Mouse (Mus musculus) cerebellum, postnatal 14 days (tissue): ENCODE results near the gene Tas2r135.

Experiments used
- DNase-seq, 2 experiments: peaks; one replicate each; pipeline ENCODE4 v3.0.0; 2021; ENCODE audit warnings: mixed read lengths in 2 of 2

Gene Tas2r135

DNA sequence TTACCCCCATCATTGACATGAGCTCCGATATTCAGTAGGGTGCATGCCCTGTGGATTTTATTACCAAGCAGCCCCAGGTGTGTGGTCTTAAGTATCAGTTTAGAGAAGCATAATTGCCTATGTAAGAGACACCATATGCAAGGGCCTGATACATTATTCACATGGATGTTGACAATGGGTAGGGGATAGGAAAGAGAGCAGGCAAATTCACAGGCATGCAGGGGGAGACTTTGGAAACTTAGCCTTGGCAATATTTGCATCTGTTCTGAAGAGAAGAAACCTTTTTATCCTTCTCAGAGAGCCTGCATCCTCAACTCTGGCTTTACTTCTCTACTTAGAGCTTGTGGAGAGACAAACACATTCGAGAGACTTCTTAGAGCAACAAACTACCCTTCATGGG is at the start of gene Tas2r135:
Gene Tas2r135, plus strand, starts transcription at position 301 of the 400 bp plus-strand sequence.
- no peak for DNase-seq

GRCm38 (mm10) chr6:42355794-42356600 is 49.2 kb upstream of the Tas2r135 start:
- peak in 1 of 2 experiments; percentile 2 for DNase-seq

DNA sequence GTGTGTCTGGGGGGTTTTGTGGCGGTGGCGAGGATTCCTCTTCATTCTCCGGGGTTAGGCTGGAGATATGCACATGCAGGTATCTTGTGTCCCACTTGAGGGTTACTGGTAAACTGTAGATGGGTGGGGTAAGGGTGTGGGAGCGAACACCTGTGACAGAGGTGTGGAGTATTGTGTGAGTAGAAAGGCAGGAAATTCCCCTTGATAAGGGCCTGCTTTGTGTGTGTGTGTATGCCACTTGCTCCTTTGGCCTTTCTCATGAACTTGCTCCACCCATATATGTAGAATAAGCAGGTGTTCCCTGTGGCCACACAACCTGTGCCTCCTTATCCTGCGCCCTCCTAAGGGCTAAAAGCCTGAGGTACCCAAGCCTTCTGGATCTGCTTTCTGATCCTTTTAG is 48.3 kb upstream of the Tas2r135 start:
- no peak for DNase-seq

GRCm38 (mm10) chr6:42357901-42358300 is 47.3 kb upstream of the Tas2r135 start:
- no peak for DNase-seq

GRCm38 (mm10) chr6:42358901-42359300 is 46.3 kb upstream of the Tas2r135 start:
- DNase-seq: no peak

DNA sequence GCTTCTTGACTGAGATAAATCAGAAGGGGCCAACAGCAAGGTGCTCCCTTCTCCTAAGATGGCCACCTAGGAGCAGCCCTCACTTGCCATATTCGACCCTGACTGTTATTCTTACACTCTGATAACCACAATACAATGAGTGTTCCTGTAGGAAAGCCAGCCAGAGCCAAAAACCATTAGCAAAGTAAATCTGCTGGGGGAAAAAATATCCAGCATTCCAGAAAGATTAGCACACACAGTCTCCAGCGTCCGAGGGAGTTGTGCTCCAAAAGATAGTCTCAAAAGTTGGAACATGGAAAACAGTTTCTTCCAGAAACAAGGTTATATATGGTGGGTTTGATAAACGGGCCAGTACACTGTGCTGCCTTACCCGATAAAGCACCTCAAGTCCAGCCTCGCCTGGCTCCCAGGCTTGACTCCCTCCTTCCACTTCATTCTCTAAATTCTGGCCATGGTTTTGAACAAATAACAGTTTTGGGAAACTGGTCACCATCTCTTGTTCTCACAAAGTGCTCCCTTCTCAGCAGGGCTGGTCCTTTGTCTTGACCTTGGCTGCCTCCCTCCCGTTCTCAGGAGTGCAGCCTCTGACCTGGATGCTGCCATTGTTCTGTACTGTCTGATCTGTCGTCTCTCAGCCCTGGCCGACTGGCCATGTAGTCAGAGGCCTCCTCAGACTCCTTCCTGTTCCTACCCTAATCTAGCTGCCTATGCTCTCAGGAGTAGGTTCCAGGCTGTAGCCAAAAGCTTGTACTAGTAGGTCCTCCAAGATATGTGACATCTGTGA is 45.7 kb upstream of the Tas2r135 start:
- peak in 1 of 2 experiments; percentile 1 for DNase-seq

GRCm38 (mm10) chr6:42360231-42360840 is 44.9 kb upstream of the Tas2r135 start:
- peak in 1 of 2 experiments; percentile 2 for DNase-seq

- no peak for DNase-seq
Observed at GRCm38 (mm10) chr6:42361041-42361895, 44.0 kb upstream of the Tas2r135 start.

- no peak for DNase-seq
Observed at GRCm38 (mm10) chr6:42362074-42362473, 43.2 kb upstream of the Tas2r135 start.

DNA sequence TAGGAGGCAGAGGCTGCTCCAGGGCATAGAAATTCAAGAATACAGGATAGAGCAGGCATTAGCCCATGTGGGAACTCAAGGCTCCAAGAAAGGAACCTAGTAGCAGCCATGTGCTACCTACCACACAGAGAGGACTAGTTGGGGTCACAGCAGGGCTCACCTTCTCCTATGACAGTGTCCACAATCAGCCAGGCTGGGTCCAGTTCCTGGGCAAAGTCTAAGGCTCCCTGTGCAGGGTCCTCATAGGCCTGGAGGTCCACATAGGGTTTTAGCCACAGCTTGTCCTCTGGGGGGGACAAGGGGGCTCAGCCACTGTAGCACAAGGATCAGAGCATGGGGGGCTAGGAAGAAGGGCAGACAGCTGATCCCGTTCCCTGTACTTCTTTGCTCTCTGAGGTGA is 42.7 kb upstream of the Tas2r135 start:
- DNase-seq: no peak

GRCm38 (mm10) chr6:42362974-42363373 is 42.3 kb upstream of the Tas2r135 start:
- no peak for DNase-seq

- DNase-seq: no peak
Observed at GRCm38 (mm10) chr6:42364066-42364465, 41.2 kb upstream of the Tas2r135 start.

DNA sequence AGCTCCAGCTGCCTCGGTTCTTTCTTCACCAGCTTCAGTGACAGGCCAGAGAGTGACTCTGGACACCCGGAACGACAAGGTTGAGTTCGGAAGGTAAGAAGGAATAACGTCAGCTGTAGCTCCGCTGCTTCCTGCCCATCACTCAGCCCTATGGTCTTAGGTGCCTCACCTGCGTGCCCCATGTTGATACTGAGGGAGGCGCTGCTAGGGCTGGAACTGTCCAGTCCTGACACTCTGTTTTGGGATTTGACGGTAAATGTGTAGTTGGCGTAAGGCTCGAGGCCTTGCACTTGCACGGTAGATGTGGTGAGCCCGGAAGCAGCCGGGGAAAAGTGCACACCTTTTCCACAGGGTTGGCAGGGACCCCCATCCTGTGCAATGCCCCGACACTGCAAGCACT is 40.6 kb upstream of the Tas2r135 start:
- no peak for DNase-seq

DNA sequence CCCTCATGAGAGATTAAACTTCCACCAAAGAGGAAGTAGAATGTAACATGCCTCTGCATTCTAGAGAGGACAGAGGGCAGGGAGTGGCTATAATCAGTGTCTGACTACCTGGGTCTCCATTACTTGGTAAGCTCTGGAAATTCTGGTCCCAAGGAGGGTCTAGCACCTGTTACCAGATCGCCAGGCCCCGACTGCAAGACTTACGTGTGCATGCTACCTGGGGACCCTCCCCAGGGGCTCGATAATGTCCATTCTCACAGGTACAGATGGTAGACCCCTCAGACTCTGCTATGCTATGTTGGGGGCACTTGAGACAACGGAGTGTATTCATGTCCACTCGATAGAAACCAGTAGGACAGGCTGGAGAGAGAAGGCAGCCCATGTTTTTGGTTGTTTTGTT is 40.0 kb upstream of the Tas2r135 start:
- no peak for DNase-seq

DNA sequence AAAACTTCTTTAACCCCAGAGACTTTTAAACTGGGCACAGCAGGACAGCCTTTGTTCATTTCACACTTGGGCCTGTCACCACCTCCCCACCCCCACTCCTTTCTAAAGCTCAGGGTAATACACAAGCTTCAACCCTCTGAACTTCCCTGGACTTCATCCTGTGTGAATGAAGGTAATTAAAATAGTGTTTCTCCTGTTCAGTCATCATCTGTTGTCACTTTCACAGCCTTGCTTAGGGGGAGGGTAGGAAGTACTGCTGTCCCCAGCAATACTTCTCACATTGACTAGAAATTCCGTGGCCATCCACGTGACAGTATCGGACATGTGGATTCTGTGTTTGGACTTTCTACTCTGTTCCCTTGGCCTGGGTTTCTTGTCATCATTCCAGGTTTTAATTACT is 35.4 kb upstream of the Tas2r135 start:
- no peak for DNase-seq

DNA sequence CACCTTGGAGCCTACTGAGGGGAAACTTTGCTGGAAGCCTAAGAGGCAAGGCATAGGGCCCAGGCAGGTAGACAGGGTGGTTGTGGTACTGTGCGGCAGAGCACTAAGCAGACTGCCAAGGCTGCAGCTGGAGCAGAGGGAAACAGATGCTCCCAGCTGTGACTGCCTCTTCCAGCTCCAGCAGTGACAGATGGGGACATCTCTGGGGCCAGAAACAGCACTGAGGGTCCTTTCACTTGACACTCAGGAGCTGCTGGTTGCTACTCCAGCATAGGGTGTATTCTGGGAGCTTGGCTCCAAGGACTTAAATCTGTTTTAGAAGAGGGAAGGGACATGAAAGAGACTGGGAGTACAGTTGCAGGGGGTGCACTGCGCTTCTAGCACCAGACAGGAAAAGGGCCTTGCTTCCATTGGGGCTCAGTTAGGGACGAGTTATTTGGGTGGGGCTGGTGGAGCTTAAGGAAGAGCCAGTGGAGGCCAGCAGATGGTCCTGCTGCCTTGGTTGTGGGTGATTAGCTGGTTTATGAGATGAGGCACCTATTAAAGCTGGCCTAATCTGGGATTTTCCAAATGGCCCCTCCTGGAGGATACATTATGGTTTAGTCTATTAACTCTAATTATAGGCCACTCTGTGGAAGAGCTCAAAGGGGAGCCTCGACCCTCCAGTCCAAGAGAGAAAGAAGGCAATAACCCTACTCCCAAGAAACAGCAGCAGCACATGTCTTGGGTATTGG is 34.4 kb upstream of the Tas2r135 start:
- DNase-seq: no peak

GRCm38 (mm10) chr6:42372001-42372400 is 33.2 kb upstream of the Tas2r135 start:
- DNase-seq: no peak

DNA sequence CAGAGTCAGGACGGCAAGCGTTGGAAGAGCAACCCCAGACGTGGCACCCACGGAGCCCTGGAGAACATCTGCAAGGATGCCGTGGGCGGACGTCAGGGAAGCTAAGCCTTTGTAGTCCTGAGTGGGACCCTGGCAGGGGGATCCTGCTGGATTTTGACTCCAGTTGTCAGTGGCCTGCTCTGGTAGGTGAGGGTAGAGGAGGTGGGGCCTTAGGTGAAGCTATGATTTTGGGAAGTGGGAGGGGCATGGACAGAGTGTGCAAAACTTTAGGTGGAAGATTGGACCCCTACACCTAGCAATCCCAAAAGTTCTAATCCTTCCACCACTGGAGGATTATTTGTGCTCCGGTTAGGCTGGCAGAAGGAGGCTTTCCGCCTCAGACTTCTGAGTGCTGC is 32.8 kb upstream of the Tas2r135 start:
- DNase-seq: no peak

DNA sequence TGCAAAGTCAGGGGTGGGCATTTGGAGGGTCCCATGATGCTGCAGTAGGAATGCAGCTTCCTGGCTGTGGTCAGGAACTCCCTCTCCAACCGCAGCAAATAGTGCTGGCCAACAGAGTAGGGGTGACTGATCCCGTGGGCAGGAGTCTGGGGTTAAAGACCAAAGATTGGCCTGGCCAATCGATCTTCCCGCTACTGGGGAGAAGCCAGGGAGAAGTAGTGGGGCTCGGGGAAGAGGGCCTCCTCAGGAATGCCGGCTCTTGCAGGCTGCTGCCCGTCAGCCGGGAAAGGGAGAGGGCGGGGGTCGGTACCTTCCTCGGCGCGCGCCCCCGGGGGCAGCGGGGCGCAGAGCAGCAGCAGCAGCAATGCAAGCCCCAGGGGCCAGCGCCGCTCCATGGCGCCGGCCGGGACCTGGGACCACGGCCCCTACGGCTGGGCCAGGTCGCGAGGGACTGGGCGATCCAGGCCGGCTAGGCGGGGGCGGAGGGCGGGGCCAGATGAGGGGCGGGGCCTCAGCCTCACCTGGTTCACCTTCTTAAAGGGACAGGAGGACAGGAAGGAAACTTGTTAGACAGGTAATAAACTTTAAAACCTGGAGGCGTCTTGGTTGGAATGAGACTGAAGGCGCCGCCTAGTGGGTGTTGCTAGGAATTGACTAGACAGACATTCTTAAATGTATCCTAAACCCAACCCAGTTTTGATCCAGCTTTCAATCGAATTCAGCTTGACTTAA is 32.3 kb upstream of the Tas2r135 start, which contains the start of gene Epha1:
Gene Epha1, minus strand, starts transcription at position 453 of the 732 bp plus-strand sequence.
- peak; percentile 72 to 77 for DNase-seq

GRCm38 (mm10) chr6:42373669-42374430 is 31.4 kb upstream of the Tas2r135 start:
- DNase-seq: no peak
